Mouse (Mus musculus): Measurements from ENCODE around the gene Atp5b. TPM values are rescaled to one million over a fixed set of nuclear protein-coding genes. Genes with fewer than 3 reads are reported as not detected.

The Atp5b gene
- polyA plus RNA-seq, 1 experiment from 2014 or later = 3,631 TPM

GRCm38 (mm10) chr10:128097587-128097971 lies 14.5 kb downstream of the Atp5b start:
- no peak for TF ChIP-seq CTCF (IDR thresholded peaks at IDR 0.05; ENCODE audit: low read depth)

GRCm38 (mm10) chr10:128110103-128110761 lies 27.2 kb downstream of the Atp5b start:
- no peak overlapping the region for H3K4me3 ChIP-seq (replicated peaks; ENCODE audit: low read depth, low read length)
- H3K4me1 ChIP-seq (replicated peaks; ENCODE audit: insufficient read depth, low read length) = no peaks in the 10 kb centered on the region
- TF ChIP-seq CTCF (IDR thresholded peaks at IDR 0.05; ENCODE audit: low read depth) = no peak
- no peaks in the 10 kb centered on the region for H3K9me3 ChIP-seq (replicated peaks; ENCODE audit: low read length)
- H3K36me3 ChIP-seq (ENCODE audit: insufficient read depth, low read length) = peaks cover 49% of the 10 kb centered on the region
- ATAC-seq (replicated peaks; ENCODE audit: low FRiP score, low read depth) (no peak), DNase-seq (ENCODE audit: low spot score) (no peak)
- no peak overlapping the region for H3K27ac ChIP-seq
- H3K27me3 ChIP-seq (ENCODE audit: insufficient read depth, low read length) = no peaks in the 10 kb centered on the region
- 77% methylated on average over 4 of the region's 4 CpGs for WGBS
- H3K4me2 ChIP-seq (ENCODE audit: low read length) = no peak overlapping the region
- H3K9ac ChIP-seq (ENCODE audit: low read depth, low read length) = no peak overlapping the region

More at GRCm38 (mm10) chr10:128097587-128097971, 14.5 kb downstream of the Atp5b start:
- Histone ChIP-seq H3K4me2 (ENCODE audit: low read length) (peak overlapping the region; percentile 80), H3K9ac (ENCODE audit: low read depth, low read length) (peak overlapping the region; percentile 97), H3K36me3 (ENCODE audit: insufficient read depth, low read length) (0 out of 2 replicates have a peak, but pooled peaks cover 3% of the 10 kb centered on the region), H3K4me1 (replicated peaks; ENCODE audit: insufficient read depth, low read length) (peaks cover 20% of the 10 kb centered on the region), H3K4me3 (replicated peaks; ENCODE audit: low read depth, low read length) (peak overlapping the region; percentile 81), H3K27me3 (ENCODE audit: insufficient read depth, low read length) (no peaks in the 10 kb centered on the region), H3K9me3 (replicated peaks; ENCODE audit: low read length) (no peaks in the 10 kb centered on the region), H3K27ac (peak overlapping the region; percentile 88)
- ATAC-seq (replicated peaks; ENCODE audit: low FRiP score, low read depth) (no peak), DNase-seq (ENCODE audit: low spot score) (peak; percentile 71)
- 0% methylated on average over 13 of the region's 13 CpGs for WGBS

GRCm38 (mm10) chr10:128111227-128111626 lies 28.2 kb downstream of the Atp5b start:
- peaks cover 58% of the 10 kb centered on the region for H3K36me3 ChIP-seq (ENCODE audit: insufficient read depth, low read length)
- no peak for DNase-seq (ENCODE audit: low spot score)
- no peak overlapping the region for H3K27ac ChIP-seq
- H3K9me3 ChIP-seq (replicated peaks; ENCODE audit: low read length) = no peaks in the 10 kb centered on the region
- no peak for TF ChIP-seq CTCF (IDR thresholded peaks at IDR 0.05; ENCODE audit: low read depth)
- no peak overlapping the region for H3K4me3 ChIP-seq (replicated peaks; ENCODE audit: low read depth, low read length)
- no peak overlapping the region for H3K9ac ChIP-seq (ENCODE audit: low read depth, low read length)
- H3K4me1 ChIP-seq (replicated peaks; ENCODE audit: insufficient read depth, low read length) = no peaks in the 10 kb centered on the region
- H3K4me2 ChIP-seq (ENCODE audit: low read length) = no peak overlapping the region
- H3K27me3 ChIP-seq (ENCODE audit: insufficient read depth, low read length) = no peaks in the 10 kb centered on the region
- ATAC-seq (replicated peaks; ENCODE audit: low FRiP score, low read depth) = no peak

GRCm38 (mm10) chr10:128123833-128124232 lies 40.8 kb downstream of the Atp5b start:
- Histone ChIP-seq H3K27me3 (ENCODE audit: insufficient read depth, low read length) (no peaks in the 10 kb centered on the region), H3K9me3 (replicated peaks; ENCODE audit: low read length) (no peaks in the 10 kb centered on the region), H3K9ac (ENCODE audit: low read depth, low read length) (no peak overlapping the region), H3K36me3 (ENCODE audit: insufficient read depth, low read length) (peaks cover 86% of the 10 kb centered on the region), H3K4me1 (replicated peaks; ENCODE audit: insufficient read depth, low read length) (no peaks in the 10 kb centered on the region), H3K4me2 (ENCODE audit: low read length) (no peak overlapping the region), H3K27ac (no peak overlapping the region), H3K4me3 (replicated peaks; ENCODE audit: low read depth, low read length) (no peak overlapping the region)
- DNase-seq (ENCODE audit: low spot score) (no peak), ATAC-seq (replicated peaks; ENCODE audit: low FRiP score, low read depth) (no peak)
- WGBS = 91% methylated on average over 7 of the region's 7 CpGs
- no peak for TF ChIP-seq CTCF (IDR thresholded peaks at IDR 0.05; ENCODE audit: low read depth)

- Histone ChIP-seq H3K4me3 (replicated peaks; ENCODE audit: low read depth, low read length) (no peak overlapping the region), H3K4me2 (ENCODE audit: low read length) (no peak overlapping the region), H3K36me3 (ENCODE audit: insufficient read depth, low read length) (peaks cover 84% of the 10 kb centered on the region), H3K4me1 (replicated peaks; ENCODE audit: insufficient read depth, low read length) (no peaks in the 10 kb centered on the region), H3K9ac (ENCODE audit: low read depth, low read length) (no peak overlapping the region), H3K9me3 (replicated peaks; ENCODE audit: low read length) (no peaks in the 10 kb centered on the region), H3K27ac (no peak overlapping the region), H3K27me3 (ENCODE audit: insufficient read depth, low read length) (no peaks in the 10 kb centered on the region)
- ATAC-seq (replicated peaks; ENCODE audit: low FRiP score, low read depth) = no peak
- no peak for TF ChIP-seq CTCF (IDR thresholded peaks at IDR 0.05; ENCODE audit: low read depth)
- WGBS = 95% methylated on average over 9 of the region's 9 CpGs
- DNase-seq (ENCODE audit: low spot score) = no peak
These were observed 41.8 kb downstream of the Atp5b start for GRCm38 (mm10) chr10:128124831-128125230.

- no peak for ATAC-seq (replicated peaks; ENCODE audit: low FRiP score, low read depth)
These were observed 42.9 kb downstream of the Atp5b start for GRCm38 (mm10) chr10:128125951-128126350.

More at GRCm38 (mm10) chr10:128125951-128126350, 42.9 kb downstream of the Atp5b start:
- Histone ChIP-seq H3K9me3 (replicated peaks; ENCODE audit: low read length) (no peaks in the 10 kb centered on the region), H3K36me3 (ENCODE audit: insufficient read depth, low read length) (peaks cover 88% of the 10 kb centered on the region), H3K9ac (ENCODE audit: low read depth, low read length) (no peak overlapping the region), H3K4me2 (ENCODE audit: low read length) (no peak overlapping the region), H3K4me3 (replicated peaks; ENCODE audit: low read depth, low read length) (no peak overlapping the region), H3K27me3 (ENCODE audit: insufficient read depth, low read length) (no peaks in the 10 kb centered on the region), H3K4me1 (replicated peaks; ENCODE audit: insufficient read depth, low read length) (no peaks in the 10 kb centered on the region), H3K27ac (no peak overlapping the region)
- no peak for DNase-seq (ENCODE audit: low spot score)
- 88% methylated on average over 14 of the region's 14 CpGs for WGBS
- no peak for TF ChIP-seq CTCF (IDR thresholded peaks at IDR 0.05; ENCODE audit: low read depth)

Measured in kidney, postnatal 0 days (tissue).